Mouse (Mus musculus) spleen, adult 12 weeks (tissue): ENCODE results near the gene Ccdc105.

Experiments
- DNase-seq: peaks from one replicate; pipeline ENCODE4 v3.0.0; 2022; ENCODE audit warnings: low spot score

Gene Ccdc105

DNA sequence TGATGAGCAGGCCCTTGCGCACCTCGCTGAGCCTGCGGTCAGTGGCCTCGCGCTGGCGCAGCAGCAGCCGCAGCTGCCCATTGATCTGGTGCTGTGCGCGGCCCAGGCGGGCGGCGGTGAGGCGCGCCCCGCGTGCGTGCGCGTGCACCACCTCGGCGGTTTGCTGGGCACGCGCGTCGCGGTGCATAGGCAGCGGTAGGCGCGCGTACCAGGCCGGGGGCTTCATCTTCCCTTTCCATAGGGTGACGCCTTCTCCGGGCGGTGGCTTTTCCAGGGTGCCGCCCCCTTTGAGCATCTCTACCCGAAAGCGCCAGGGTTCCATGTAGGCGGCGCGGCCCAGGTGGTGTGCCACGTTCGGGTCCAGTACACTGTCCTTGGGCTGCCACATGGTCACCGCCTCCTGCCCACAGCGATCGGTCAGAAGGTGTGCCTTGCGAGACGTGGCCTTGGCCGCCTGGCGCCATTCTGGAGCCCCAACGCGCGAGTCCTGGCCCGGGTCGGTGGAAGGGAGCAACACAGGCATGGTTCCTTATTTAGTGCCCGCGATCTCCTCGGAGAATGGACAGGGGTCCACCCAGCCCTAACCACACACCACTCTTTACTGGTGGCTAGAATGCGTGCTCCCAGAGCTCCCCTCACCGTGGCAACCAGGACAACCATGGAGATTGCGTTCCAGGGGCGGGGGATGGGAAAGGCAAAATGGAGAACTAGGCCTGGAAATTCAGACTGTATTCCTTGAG is at the start of gene Ccdc105:
Ccdc105 (minus strand) TSS at position 614 of the 740 bp plus-strand sequence.
- DNase-seq: no peak

DNA sequence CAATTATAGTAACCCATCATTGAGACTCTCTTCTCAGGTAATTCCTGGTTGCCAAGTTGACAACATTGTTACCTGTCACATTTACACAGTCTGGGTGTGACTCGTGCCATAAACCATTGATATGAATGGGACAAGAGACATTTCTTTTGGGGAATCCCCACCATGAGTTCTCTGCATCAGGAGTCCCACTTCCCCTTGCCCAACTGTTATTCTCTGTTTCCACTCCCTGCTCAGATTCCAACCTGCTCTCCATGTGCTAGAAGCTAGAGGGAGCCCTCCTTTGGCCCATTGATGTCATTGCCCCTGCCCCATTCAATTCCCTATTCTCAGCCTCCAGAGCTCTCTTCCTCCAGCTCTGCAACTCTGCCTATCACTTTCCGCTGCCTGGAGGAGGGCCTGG is 48.6 kb upstream of the Ccdc105 start:
- no peak for DNase-seq

DNA sequence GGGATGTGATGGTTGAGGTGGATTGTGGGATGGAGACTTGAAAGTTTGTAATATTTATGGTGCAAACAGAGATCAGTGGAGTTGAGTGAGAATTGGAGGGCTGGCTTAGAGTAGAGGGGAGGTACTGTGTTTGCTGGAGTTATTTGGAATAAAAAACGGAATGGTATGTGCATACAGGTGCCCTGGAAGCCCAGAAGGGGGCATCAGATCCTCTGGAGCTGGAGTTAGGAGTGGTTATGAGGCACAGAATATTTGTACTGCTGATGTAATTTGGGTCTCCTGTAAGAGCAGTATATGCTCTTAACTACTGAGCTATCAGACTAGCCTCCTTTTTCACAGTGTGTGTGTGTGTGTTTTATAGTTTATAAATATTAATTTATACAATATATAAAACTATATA is 37.7 kb upstream of the Ccdc105 start:
- DNase-seq: no peak

DNA sequence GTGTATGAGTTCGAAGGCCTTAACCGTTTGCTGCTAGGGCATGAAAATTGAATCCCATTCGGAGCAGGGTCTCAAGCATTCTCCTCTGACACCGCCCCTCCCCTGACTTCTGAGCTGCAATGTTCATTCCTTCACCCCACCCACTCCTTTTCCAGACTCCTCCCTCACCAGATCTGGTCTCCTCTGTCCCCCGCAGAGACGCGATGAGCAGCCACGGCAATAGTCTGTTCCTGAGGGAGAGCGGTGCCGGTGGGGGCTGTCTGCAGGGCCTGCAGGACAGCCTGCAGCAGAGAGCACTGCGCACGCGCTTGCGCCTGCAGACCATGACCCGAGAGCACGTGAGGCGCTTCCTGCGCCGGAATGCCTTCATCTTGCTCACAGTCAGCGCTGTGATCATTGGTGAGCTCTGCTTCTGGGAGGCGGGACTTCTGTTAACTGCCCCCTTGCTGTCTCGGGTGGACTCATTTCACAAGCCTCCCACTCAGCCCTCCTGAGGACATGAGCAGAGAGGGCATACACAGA is 34.8 kb upstream of the Ccdc105 start:
- DNase-seq: no peak

DNA sequence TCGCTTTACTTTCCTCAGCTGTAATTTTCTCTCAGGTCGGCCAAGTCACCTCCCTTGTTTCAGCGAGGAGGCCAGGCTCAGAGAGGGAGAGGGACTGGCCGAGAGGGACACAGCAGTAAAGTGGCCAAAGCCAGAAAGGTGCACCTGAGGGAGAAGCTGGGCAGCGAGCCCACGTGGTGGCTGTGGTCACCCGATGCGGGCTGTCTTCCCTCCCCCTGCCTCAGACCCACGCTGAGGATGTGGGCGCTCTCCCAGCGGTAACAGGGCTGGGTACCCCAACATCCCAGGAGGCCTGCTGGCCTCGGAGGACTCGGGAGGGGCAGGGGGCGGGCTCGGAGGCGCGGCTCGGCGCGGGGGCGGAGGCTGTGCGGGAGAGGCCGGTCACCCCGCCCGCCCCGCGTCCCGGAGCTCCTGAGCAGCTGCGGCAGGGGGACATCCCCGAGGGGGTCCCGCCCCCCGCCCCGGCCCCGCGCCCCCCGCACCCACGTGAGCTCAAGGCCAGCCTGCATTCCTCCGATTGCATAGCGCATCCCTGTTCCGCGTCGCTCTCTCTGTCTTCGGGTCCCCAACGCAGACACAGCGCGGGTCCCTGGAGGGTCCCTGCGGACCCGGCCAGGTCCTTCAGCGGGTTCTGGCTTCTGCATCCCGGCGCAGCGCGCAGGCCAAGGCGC is 27.3 kb upstream of the Ccdc105 start, which contains the start of gene Slc1a6:
Slc1a6 (plus strand) TSS at position 516 of the 671 bp plus-strand sequence.
- DNase-seq: no peak

DNA sequence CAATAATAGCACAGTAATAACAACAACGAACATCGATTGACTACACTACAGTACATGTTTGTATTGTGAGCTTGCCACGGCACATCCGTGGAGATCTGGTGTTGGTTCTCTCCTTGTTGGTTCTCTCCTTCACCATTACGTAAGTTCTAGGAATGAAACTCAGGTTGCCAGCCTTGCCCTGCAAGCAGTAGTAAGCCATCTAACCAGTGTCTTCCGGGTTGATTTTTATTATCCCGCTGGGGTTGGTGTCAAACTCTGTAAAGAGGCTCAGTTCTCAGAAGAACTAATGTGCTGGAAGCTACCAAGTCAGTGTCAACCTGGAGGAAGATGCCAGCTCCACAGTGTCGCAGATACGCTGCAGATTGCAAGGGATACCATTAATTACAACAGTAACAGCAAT is 26.7 kb upstream of the Ccdc105 start:
- DNase-seq: no peak

DNA sequence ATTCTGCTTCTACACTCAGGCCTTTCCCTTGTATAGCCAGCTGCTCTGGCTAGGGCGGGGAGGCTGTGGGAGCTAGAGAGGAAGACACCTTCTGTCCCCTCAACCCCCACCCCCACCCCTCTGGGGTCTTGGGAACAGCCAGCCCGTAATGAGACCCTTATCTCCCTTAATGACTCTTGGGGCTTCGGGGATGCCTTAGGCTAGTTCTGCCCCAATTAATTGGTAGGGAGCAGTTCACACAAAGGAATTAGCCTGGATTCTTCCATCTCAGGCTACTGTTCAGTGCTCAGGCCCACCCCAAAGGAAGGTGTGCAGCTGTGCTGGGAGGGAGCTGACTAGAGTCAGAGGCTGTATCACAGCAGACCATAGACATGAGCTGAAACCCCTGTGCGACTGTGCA is 23.0 kb upstream of the Ccdc105 start:
- DNase-seq: no peak

DNA sequence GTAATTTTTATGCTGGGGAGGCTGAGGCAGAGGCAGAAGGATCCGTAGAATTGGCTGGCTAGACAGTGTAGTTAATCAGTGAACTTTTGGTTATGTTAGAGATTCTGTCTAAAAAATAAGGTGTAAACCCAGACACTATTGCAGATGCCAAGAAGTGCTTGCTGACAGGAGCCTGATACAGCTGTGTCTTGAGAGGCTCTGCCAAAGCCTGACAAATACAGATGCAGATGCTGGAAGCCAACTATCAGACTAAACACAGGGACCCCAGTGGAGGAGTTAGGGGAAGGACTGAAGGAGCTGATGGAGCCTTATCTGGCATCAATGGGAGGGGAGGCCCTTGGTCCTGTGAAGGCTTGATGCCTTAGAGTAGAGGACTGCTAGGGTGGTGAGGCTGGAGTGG is 12.7 kb upstream of the Ccdc105 start:
- no peak for DNase-seq

DNA sequence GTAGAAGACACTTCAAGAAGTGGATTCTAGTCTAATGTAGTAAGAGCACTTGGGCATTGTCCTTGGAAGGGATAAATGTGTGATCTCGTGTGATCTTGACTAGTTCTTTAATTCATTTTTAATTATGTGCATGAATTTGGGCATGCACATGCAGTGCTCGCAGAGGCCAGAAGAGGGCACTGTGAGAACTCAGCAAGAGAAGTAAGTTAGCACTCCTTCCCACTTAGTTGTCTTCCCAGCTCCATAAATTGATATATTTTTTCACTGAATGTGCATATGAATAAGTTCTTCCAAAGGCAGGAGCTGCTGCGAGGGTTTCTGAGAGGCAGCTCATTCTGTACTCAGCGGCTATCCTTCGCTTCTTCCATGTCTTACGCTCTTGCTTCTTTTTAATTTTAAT is 3.2 kb upstream of the Ccdc105 start:
- DNase-seq: no peak

DNA sequence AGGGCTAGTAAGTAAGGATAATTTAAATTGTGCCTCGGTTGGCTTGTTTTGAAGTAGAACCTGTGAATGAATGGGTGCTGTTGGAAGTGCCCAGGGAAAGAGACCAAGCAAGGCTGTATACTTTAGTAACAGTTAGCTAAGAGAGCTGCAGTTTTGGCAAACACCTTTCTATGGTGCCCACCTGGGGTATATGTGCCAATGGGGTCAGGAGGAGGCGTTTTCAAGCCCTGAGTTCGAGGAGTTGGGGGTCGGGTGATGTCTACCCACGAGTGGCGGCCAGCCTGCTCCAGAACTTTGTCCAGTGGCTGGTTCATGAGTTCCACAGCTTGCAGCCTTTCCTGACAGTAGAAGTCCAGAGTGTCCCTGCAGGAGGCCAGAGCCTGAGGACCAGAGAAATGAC is 3.9 kb downstream of the Ccdc105 start:
- DNase-seq: no peak

DNA sequence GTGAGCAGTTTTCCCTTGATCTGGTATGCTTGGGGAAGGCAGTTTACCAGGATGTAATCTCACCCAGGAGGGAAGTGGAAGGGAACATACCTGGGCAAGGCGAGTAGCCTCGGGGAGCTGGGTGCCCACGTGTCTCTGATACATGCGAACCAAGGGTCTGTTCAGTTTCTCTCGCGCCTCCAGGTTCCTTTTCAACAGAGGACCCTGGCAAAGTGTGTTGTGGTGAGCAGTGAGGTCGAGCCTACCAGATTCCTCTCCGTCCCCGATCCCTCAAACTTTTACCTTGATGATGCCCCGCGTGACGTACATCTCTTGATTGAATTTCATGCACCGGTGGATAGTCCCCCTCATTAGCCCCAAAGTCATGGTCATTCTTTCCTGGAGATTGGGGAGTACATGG is 4.7 kb downstream of the Ccdc105 start:
- DNase-seq: no peak

DNA sequence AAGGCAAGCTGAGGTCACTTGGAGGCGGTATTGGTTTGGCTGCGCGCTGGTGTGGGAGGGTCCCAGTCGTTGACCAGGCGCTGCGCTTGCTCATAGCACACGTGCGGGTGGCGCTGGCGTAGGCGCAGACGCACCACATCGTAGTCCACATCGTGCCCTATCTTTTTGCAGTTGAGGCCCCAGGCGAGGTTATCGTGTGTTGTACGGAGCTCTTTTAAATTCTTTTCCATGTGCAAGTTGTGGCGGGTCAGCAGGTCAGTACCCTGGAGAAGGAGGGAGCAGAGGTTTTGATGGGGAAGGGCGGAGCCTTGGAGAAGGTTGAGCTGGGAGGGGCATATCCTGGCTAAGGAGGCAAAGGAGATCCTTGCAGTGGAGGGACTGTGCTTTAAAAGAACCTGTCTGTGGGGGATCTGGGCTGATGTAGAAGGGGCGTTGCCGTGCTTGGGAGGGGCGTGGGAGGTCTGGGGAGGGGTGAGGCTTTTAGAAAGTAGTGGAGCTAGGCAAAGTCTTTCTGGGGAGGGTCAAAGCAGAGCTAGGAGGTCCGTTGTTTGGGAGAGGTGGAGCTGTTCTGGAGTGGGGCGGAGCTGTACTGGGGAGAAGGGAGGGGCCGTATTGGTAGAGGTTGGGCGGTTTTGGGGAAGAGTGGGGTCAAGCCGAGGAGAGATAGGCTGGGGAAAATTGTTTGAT is 5.7 kb downstream of the Ccdc105 start:
- DNase-seq: no peak

DNA sequence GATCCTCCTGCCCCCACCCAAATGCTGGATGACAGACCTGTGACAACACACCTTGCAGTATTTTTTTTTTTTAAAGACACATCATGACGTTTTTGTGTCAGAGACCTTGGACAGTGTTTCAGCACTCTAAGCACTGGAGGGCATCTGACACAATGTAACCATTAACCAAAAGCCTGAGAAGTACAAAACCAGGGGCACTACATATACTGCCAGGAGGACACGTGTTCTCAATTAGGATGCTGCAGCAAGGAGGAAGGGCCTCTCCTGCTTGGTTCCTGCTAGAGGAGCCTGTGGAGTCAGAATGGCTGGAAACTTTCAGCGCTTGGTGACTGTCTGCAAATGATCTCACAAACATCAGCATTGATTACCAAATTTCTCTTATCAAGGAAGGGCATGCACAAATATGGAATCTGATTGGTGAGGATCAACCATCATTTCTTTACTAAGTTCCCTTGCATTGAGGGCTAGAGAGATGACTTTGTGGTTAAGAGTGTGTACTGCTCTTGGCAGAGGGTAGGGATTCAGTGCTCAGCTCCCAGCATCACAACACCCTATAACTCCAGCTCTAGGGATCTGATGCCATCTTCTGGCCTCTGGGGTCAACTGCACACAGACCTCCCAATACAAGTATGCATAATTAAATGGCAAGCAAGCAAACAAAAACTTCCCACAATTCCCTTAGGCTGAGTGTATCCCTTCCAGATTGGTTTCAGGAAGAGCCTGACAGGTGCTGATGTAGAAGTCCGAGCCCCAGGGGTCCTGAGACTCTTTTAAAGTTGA is 7.2 kb downstream of the Ccdc105 start:
- DNase-seq: no peak

DNA sequence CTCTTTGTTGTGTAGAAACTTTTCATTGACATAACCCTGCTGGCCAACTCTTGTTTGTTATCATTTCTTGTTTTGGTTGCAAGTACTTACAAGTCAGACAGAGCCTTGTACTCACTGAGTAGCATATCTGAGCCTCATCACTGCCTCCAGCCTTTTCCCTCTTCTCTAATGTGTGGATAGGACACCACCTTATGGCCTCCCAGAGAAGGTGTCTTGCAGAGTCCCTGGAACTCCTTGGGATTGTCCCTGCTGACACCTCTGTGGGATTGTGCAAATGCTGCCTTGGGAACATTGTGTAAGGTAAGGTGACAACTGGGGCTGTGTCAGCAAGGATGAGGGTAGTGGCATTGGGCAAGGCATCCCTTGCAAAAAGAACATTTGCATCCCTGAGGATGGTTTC is 9.1 kb downstream of the Ccdc105 start:
- DNase-seq: no peak

DNA sequence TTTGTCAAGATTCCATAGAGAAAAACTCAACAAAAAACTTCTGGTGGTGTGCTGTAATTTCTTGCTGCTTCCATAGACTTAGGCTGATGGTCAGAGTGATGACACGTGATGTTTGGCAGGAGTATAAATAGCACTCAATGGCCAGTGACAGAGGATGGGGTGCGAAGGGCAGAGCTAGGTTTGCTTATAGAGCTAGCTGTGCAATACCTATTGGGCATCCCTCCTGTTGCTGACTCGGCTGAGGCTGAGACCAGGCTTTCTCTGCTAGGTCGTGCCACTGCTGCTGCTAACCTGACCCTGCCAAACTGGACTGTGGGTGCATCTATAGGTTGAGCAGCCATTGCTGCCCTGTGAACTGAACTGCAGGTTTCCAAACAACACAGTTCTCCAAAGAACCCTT is 13.0 kb downstream of the Ccdc105 start:
- no peak for DNase-seq

DNA sequence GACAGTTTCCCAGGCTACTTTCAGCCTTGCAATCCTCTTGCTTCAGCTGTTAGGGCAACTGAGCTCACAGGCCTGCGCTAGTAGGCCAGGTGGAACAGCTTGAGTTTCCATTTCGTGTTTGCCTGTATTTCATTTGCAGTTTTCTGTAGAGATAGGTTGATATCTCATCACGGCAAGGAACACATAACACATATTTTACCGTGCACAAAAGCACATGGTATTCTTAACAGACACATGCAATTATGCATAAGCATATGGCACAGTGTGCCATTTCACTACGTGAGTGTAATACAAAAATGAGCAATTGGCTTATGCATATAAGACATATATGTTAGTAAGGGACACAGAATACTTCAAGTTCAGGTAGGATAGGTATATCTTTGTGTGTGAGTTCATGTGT is 25.0 kb downstream of the Ccdc105 start:
- no peak for DNase-seq

DNA sequence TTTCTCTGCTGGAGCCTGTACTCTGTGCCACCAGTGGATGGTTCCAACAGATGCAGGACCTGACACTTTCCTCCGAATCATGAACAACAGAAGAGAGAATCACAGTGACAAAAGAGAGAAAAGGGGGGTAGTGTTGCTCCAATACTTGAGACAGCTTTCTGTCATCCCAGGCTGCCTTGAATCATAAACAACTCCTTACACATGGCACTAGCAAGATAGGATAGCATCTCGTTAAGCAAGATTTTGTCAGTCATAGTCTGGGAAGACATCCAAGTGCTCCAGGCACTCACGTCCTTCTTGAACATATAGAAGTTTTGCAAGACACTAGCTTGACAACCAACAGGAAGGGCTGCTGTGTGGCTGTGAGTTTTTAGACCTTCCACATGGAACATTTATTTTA is 25.8 kb downstream of the Ccdc105 start:
- no peak for DNase-seq

DNA sequence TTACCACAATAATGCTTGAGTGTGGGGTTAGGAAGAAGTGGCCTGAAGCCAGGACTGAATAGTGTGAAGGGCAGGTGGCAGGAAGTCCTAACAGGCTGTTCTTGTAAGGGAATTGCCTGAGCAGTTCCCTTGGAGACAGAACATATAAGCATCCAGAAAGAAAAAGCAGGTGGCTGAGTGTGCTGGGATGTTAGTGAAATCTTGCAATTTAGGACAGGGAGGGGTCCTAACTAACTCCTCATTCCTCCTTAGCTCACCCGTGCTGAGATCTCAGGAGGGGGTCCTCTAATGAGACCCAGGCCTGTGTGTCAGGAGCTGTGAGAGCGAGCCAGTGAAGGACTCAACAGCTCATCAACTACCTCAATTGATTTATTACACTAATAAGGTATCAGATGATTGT is 29.4 kb downstream of the Ccdc105 start:
- DNase-seq: no peak

DNA sequence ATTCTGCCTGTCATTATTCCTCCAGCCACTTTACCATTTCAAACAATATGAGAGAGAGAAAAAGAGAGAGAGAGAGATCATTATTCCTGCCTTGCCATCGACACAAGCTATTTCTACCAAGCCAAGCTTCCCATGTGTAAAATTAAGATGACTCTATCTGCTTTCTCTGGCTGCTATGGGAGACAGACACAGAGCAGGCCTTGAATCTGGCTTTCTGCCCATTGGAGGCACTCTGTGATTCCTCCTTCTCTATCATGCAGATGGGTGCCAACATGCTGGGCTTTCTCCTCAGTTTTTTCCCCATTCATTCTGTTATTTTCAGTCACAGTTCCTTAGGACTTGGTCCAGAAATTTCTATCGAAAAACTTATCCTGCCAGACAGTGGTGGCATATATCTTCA is 30.2 kb downstream of the Ccdc105 start:
- no peak for DNase-seq

DNA sequence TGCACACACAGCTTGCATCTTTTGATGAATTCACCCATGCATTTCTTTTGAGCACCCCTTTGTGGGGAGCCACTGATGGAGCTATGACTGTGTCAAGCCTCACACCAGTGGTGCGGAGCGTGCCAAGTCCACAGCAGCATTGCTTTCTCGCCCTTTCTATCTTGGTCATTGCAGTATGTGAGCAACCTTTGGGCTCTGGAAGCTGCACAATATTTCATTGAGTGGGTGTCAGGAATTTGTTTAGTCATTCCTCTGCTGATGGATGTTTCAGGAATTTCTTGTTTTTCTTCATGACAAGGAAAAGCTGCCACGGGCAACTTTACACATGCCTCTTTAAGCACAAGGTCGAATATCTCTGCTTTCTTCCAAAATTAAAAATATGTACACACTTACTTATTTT is 30.8 kb downstream of the Ccdc105 start:
- no peak for DNase-seq

DNA sequence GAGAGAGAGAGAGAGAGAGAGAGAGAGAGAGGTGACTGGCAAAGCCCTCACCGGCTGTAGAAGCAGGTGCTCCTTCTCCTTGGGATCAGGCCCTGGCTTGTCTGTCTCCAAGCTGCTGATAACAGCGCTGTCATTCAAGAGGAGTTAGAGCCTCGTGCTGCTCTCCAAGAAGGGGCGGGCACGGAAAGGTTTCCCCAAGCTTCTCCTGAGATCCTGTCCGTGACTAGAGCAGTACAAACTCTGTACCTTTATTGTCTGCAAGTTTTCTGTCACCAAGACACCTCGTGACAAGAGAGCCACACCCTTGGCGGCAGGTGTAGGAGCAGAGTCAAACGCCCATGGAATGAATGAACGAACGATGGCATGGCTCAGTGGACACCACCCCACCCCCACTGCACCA is 34.8 kb downstream of the Ccdc105 start, which contains the start of gene Casp14:
Casp14 (minus strand) TSS at position 239 of the 400 bp plus-strand sequence.
- no peak for DNase-seq

DNA sequence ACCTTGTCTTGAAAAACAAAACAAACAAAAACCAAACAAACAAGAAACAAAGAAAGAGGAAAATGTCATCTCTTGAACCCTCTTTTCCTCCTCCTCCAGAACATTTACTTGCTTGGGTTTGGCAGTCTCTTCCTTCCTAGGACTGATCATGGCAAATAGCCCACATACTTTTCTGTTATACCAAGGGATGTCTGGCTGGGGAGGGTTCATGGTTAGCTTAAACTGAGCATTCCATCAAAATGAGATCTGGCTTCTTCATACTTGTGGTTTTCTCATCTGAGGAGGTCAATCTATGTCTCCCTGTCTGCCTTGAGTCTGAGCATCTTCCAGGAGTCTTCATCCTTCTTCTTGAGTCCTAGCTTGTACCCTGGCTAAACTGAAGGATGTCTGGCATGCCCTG is 36.6 kb downstream of the Ccdc105 start:
- no peak for DNase-seq
